Mouse (Mus musculus): ENCODE results near the gene Slamf9. TPM values are rescaled to one million over a fixed set of nuclear protein-coding genes. Genes with fewer than 3 reads are reported as not detected.

The Slamf9 gene
- total and polyA plus RNA-seq, 3 experiments = 28.3 to 32.6 (median 30.9) TPM

GRCm38 (mm10) chr1:172492047-172492446, 16.9 kb downstream of the Slamf9 start:
- H3K9ac ChIP-seq (ENCODE audit: insufficient read depth, low read depth) = no peak overlapping the region
- H3K4me1 ChIP-seq (ENCODE audit: control insufficient read depth in 1 of 2, insufficient read depth in 2 of 2) = peaks cover 0 to 21% of the 10 kb centered on the region in 2 experiments; a peak in 2 of 4 replicates
- dilution Hi-C loops (cut with MboI; ENCODE audit: extremely low pct_ligation_motif_present, extremely low pct_unique_long_range_greater_than_20kb, low sequenced_read_pairs) (no loop called here), in situ Hi-C loops (cut with MboI; ENCODE audit: low pct_ligation_motif_present, low pct_unique_long_range_greater_than_20kb, low sequenced_read_pairs) (no loop called here)
- H3K9me3 ChIP-seq (replicated peaks; ENCODE audit: low read length) = no peaks in the 10 kb centered on the region
- no peak overlapping the region for H3K27ac ChIP-seq (ENCODE audit: insufficient read depth, low read depth)
- peaks cover 6 to 66% of the 10 kb centered on the region in 2 experiments for H3K36me3 ChIP-seq (replicated peaks in 1 of 2; ENCODE audit: control insufficient read depth in 1 of 2, insufficient read depth in 1 of 2, low read length in 1 of 2)
- no peak for DNase-seq (ENCODE audit: extremely low read depth)
- H3K79me2 ChIP-seq (replicated peaks; ENCODE audit: control insufficient read depth, extremely low read depth, insufficient read depth, poor library complexity, severe bottlenecking) = no peaks in the 10 kb centered on the region
- TF ChIP-seq BHLHE40 (IDR thresholded peaks at IDR 0.05; ENCODE audit: low read depth, low read length) (no peak), KAT2A (IDR thresholded peaks at IDR 0.05; ENCODE audit: insufficient replicate concordance, low read length) (no peak), ZNF384 (IDR thresholded peaks at IDR 0.05; ENCODE audit: low read depth, low read length) (no peak), HCFC1 (IDR thresholded peaks at IDR 0.05; ENCODE audit: low read depth, low read length) (no peak), POLR2AphosphoS2 (IDR thresholded peaks at IDR 0.05; ENCODE audit: low read depth, low read length) (no peak)
- no peak overlapping the region for H3K4me3 ChIP-seq (replicated peaks in 1 of 3; ENCODE audit: low read depth in 2 of 3, low read length in 2 of 3, poor library complexity in 1 of 3)
- no peaks in the 10 kb centered on the region for H3K27me3 ChIP-seq (replicated peaks)
- H3K4me2 ChIP-seq (ENCODE audit: insufficient read depth, low read depth, poor library complexity, severe bottlenecking) = no peak overlapping the region

- H3K4me2 ChIP-seq (ENCODE audit: insufficient read depth, low read depth, poor library complexity, severe bottlenecking) = no peak overlapping the region
- DNase-seq (ENCODE audit: extremely low read depth) = no peak
- H3K79me2 ChIP-seq (replicated peaks; ENCODE audit: control insufficient read depth, extremely low read depth, insufficient read depth, poor library complexity, severe bottlenecking) = no peaks in the 10 kb centered on the region
- no peaks in the 10 kb centered on the region for H3K27me3 ChIP-seq (replicated peaks)
- H3K36me3 ChIP-seq (replicated peaks in 1 of 2; ENCODE audit: control insufficient read depth in 1 of 2, insufficient read depth in 1 of 2, low read length in 1 of 2) = peaks cover 6 to 72% of the 10 kb centered on the region in 2 experiments
- no peaks in the 10 kb centered on the region for H3K9me3 ChIP-seq (replicated peaks; ENCODE audit: low read length)
- H3K4me1 ChIP-seq (ENCODE audit: control insufficient read depth in 1 of 2, insufficient read depth in 2 of 2) = peaks cover 0 to 21% of the 10 kb centered on the region in 2 experiments; a peak in 2 of 4 replicates
- no peak overlapping the region for H3K27ac ChIP-seq (ENCODE audit: insufficient read depth, low read depth)
- H3K4me3 ChIP-seq (replicated peaks in 1 of 3; ENCODE audit: low read depth in 2 of 3, low read length in 2 of 3, poor library complexity in 1 of 3) = no peak overlapping the region
- in situ Hi-C loops (cut with MboI; ENCODE audit: low pct_ligation_motif_present, low pct_unique_long_range_greater_than_20kb, low sequenced_read_pairs) (no loop called here), dilution Hi-C loops (cut with MboI; ENCODE audit: extremely low pct_ligation_motif_present, extremely low pct_unique_long_range_greater_than_20kb, low sequenced_read_pairs) (no loop called here)
- no peak overlapping the region for H3K9ac ChIP-seq (ENCODE audit: insufficient read depth, low read depth)
- TF ChIP-seq MEF2A (IDR thresholded peaks at IDR 0.05; ENCODE audit: borderline replicate concordance, low read depth, low read length) (no peak), USF1 (IDR thresholded peaks at IDR 0.05; ENCODE audit: low read depth, low read length) (no peak), ZMIZ1 (IDR thresholded peaks at IDR 0.05; ENCODE audit: low read depth, low read length) (no peak), CHD2 (IDR thresholded peaks at IDR 0.05; ENCODE audit: low read length) (no peak), ETS1 (conservative IDR thresholded peaks at IDR 0.05; ENCODE audit: low read depth, low read length) (no peak), TBP (conservative IDR thresholded peaks at IDR 0.05; ENCODE audit: low read depth, low read length) (no peak), MAX (IDR thresholded peaks at IDR 0.05; ENCODE audit: low read length) (no peak), POLR2AphosphoS2 (IDR thresholded peaks at IDR 0.05; ENCODE audit: low read depth, low read length) (no peak), ELF1 (IDR thresholded peaks at IDR 0.05; ENCODE audit: low read depth, low read length) (no peak), RAD21 (IDR thresholded peaks at IDR 0.05; ENCODE audit: low read depth, low read length) (no peak), PAX5 (IDR thresholded peaks at IDR 0.05; ENCODE audit: low read length) (no peak), ZNF384 (IDR thresholded peaks at IDR 0.05; ENCODE audit: low read depth, low read length) (no peak), HCFC1 (IDR thresholded peaks at IDR 0.05; ENCODE audit: low read depth, low read length) (no peak), CHD1 (IDR thresholded peaks at IDR 0.05; ENCODE audit: low read depth, low read length) (no peak), ZKSCAN1 (IDR thresholded peaks at IDR 0.05; ENCODE audit: borderline replicate concordance, low read depth, low read length) (no peak)
Observed at GRCm38 (mm10) chr1:172493516-172493915, 18.4 kb downstream of the Slamf9 start.
